Mouse (Mus musculus): ENCODE results near the gene Acsm2.
"Not testable (repeated sequence)": the region's sequence is repeated elsewhere in the genome, so short reads cannot be mapped to it uniquely, and the experiment has no call there.

Acsm2 gene

GRCm38 (mm10) chr7:119561441-119561840 lies 7.3 kb downstream of the Acsm2 start:
- DNase-seq (ENCODE audit: low spot score in 2 of 2): no peak

GRCm38 (mm10) chr7:119562476-119562875 lies 8.3 kb downstream of the Acsm2 start:
- not testable (repeated sequence) for DNase-seq (ENCODE audit: low spot score in 2 of 2)

- DNase-seq (ENCODE audit: low spot score in 2 of 2): no peak
These were observed 40.5 kb downstream of the Acsm2 start for GRCm38 (mm10) chr7:119594530-119595107.

GRCm38 (mm10) chr7:119595306-119595705 lies 41.2 kb downstream of the Acsm2 start:
- no peak for DNase-seq (ENCODE audit: low spot score in 2 of 2)

GRCm38 (mm10) chr7:119596536-119596935 lies 42.4 kb downstream of the Acsm2 start:
- DNase-seq (ENCODE audit: low spot score in 2 of 2): no peak

GRCm38 (mm10) chr7:119601195-119601953 lies 47.2 kb downstream of the Acsm2 start:
- no peak for DNase-seq (ENCODE audit: low spot score in 2 of 2)

GRCm38 (mm10) chr7:119601954-119602317 lies 47.8 kb downstream of the Acsm2 start:
- DNase-seq (ENCODE audit: low spot score in 2 of 2): no peak

- DNase-seq (ENCODE audit: low spot score in 2 of 2): no peak
These were observed 50.9 kb downstream of the Acsm2 start for GRCm38 (mm10) chr7:119604903-119605483.

- no peak for DNase-seq (ENCODE audit: low spot score in 2 of 2)
These were observed 52.0 kb downstream of the Acsm2 start for GRCm38 (mm10) chr7:119605926-119606663.

- no peak for DNase-seq (ENCODE audit: low spot score in 2 of 2)
These were observed 52.5 kb downstream of the Acsm2 start, which contains the start of gene Acsm1 for GRCm38 (mm10) chr7:119606664-119607076. Gene Acsm1, plus strand, starts transcription at chr7:119607026.

GRCm38 (mm10) chr7:119607796-119608515 lies 53.8 kb downstream of the Acsm2 start:
- DNase-seq (ENCODE audit: low spot score in 2 of 2): no peak

- no peak for DNase-seq (ENCODE audit: low spot score in 2 of 2)
These were observed 62.4 kb downstream of the Acsm2 start for GRCm38 (mm10) chr7:119616531-119616930.

GRCm38 (mm10) chr7:119617593-119617992 lies 63.5 kb downstream of the Acsm2 start:
- no peak for DNase-seq (ENCODE audit: low spot score in 2 of 2)

GRCm38 (mm10) chr7:119618209-119618935 lies 64.2 kb downstream of the Acsm2 start:
- no peak for DNase-seq (ENCODE audit: low spot score in 2 of 2)

GRCm38 (mm10) chr7:119620157-119620556 lies 66.0 kb downstream of the Acsm2 start:
- DNase-seq (ENCODE audit: low spot score in 2 of 2): no peak

GRCm38 (mm10) chr7:119638773-119639172 lies 84.6 kb downstream of the Acsm2 start:
- DNase-seq (ENCODE audit: low spot score in 2 of 2): no peak

GRCm38 (mm10) chr7:119642307-119642706 lies 88.2 kb downstream of the Acsm2 start:
- no peak for DNase-seq (ENCODE audit: low spot score in 2 of 2)
